Comparison of ENCODE assay signal across 15 mouse cellular contexts in genomic region chr19:7192561-7192967, GRCm38 (mm10). TPM values are rescaled to one million over a fixed set of nuclear protein-coding genes. Genes with fewer than 3 reads are reported as not detected.
A peak's percentile ranks its signal among the peaks of the same experiment; 100 is the strongest.
DNase-seq lines count a peak whose midpoint lies in the region; ATAC-seq and TF ChIP-seq lines count a peak whose summit lies in the region.
"Had no signal": no experiment of that assay in that cellular context is flagged by ENCODE, and none has a peak within 500 bp of the region (broad histone marks: within the 10 kb centered on the region; RNA-seq: fewer than 3 reads in every experiment).

No protein-coding gene starts in this region.

- no peak overlapping the region for H3K9ac ChIP-seq in intestine, embryonic 16.5 days (ENCODE audit: low read depth, low read length)
- H3K9ac ChIP-seq in intestine, embryonic 15.5 days = no peak overlapping the region
- H3K9ac ChIP-seq in forebrain, embryonic 15.5 days (replicated peaks) = no peak overlapping the region
- H3K9ac ChIP-seq: embryonic facial prominence, embryonic 13.5 days had no signal

- no peaks in the 10 kb centered on the region for H3K27me3 ChIP-seq in intestine, embryonic 16.5 days (replicated peaks; ENCODE audit: control insufficient read depth, insufficient read depth, low read length)
- H3K27me3 ChIP-seq in intestine, embryonic 15.5 days (replicated peaks) = no peaks in the 10 kb centered on the region
- no peaks in the 10 kb centered on the region for H3K27me3 ChIP-seq in Patski
- no peaks in the 10 kb centered on the region for H3K27me3 ChIP-seq in forebrain, embryonic 15.5 days
- H3K27me3 ChIP-seq: embryonic facial prominence, embryonic 13.5 days had no signal

- no peak for ATAC-seq in intestine, embryonic 16.5 days
- ATAC-seq in intestine, embryonic 15.5 days = no peak
- ATAC-seq in Patski = peak; percentile 12
- peak; percentile 36; the same call in 1 of the 2 replicates for ATAC-seq in forebrain, embryonic 15.5 days (replicated peaks)
- ATAC-seq: inflammation-experienced regulatory T-cells, adult 6 months; lung, postnatal 0 days had no signal

- H3K4me3 ChIP-seq in intestine, embryonic 16.5 days (ENCODE audit: low read length) = no peak overlapping the region
- no peak overlapping the region for H3K4me3 ChIP-seq in intestine, embryonic 15.5 days (replicated peaks)
- no peak overlapping the region for H3K4me3 ChIP-seq in forebrain, embryonic 15.5 days
- H3K4me3 ChIP-seq: embryonic facial prominence, embryonic 13.5 days; heart, embryonic 10.5 days; megakaryocyte, embryonic 14.5 days had no signal

- H3K4me1 ChIP-seq in intestine, embryonic 16.5 days (ENCODE audit: control insufficient read depth, insufficient read depth, low read length) = peaks cover 44% of the 10 kb centered on the region
- peaks cover 52% of the 10 kb centered on the region for H3K4me1 ChIP-seq in intestine, embryonic 15.5 days (replicated peaks)
- H3K4me1 ChIP-seq in forebrain, embryonic 15.5 days = peaks cover 32% of the 10 kb centered on the region

- no peak for TF ChIP-seq CTCF in Patski (IDR thresholded peaks at IDR 0.05)

- H3K9me3 ChIP-seq in intestine, embryonic 16.5 days (ENCODE audit: control insufficient read depth, low read length) = no peaks in the 10 kb centered on the region
- no peaks in the 10 kb centered on the region for H3K9me3 ChIP-seq in intestine, embryonic 15.5 days
- no peaks in the 10 kb centered on the region for H3K9me3 ChIP-seq in forebrain, embryonic 15.5 days
- H3K9me3 ChIP-seq: embryonic facial prominence, embryonic 13.5 days; heart, embryonic 10.5 days; megakaryocyte, embryonic 14.5 days had no signal

- H3K4me2 ChIP-seq in intestine, embryonic 16.5 days (ENCODE audit: low read depth, low read length) = no peak overlapping the region
- H3K4me2 ChIP-seq in intestine, embryonic 15.5 days (replicated peaks) = no peak overlapping the region
- H3K4me2 ChIP-seq in forebrain, embryonic 15.5 days (replicated peaks) = no peak overlapping the region
- H3K4me2 ChIP-seq: embryonic facial prominence, embryonic 13.5 days had no signal

- in situ Hi-C loops in Patski (cut with MboI; ENCODE audit: low pct_unique_long_range_greater_than_20kb) = no loop called here

- no peak for DNase-seq in Patski (ENCODE audit: low read depth, low spot score)
- DNase-seq in kidney, postnatal 10 days = peak; percentile 75
- DNase-seq in thymus, postnatal 36 days = no peak
- DNase-seq in adrenal gland, postnatal 4 days (ENCODE audit: low spot score in 2 of 2) = no peak
- DNase-seq in adrenal gland, postnatal 36 days = no peak
- DNase-seq: cerebellum, adult 2 months; heart, postnatal 14 days had no signal

- no peaks in the 10 kb centered on the region for H3K36me3 ChIP-seq in intestine, embryonic 16.5 days (ENCODE audit: control insufficient read depth, insufficient read depth, low read length)
- peaks cover 4% of the 10 kb centered on the region; the same call in 1 of the 2 replicates for H3K36me3 ChIP-seq in intestine, embryonic 15.5 days
- H3K36me3 ChIP-seq in forebrain, embryonic 15.5 days = no peaks in the 10 kb centered on the region

- 50% methylated on average over 2 of the region's 2 CpGs for WGBS in intestine, embryonic 16.5 days
- 67% methylated on average over 2 of the region's 2 CpGs for WGBS in intestine, embryonic 15.5 days
- 6% methylated on average over 2 of the region's 2 CpGs for WGBS in forebrain, embryonic 15.5 days

- H3K27ac ChIP-seq in intestine, embryonic 16.5 days (ENCODE audit: low read length) = peak overlapping the region; percentile 66; the same call in 1 of the 2 replicates
- no peak overlapping the region for H3K27ac ChIP-seq in intestine, embryonic 15.5 days
- no peak overlapping the region for H3K27ac ChIP-seq in forebrain, embryonic 15.5 days (replicated peaks)
- H3K27ac ChIP-seq: embryonic facial prominence, embryonic 13.5 days; heart, embryonic 10.5 days had no signal

- CTCF ChIA-PET in Patski (lab: Charles Lee) = interaction anchor here (0.8 to 8.0 kb wide), 4 partner anchors 11 to 57 kb away, joined by 3 to 51 read pairs (median 4); no protein-coding TSS in a partner anchor

- POLR2A ChIA-PET in Patski (lab: Charles Lee) = interaction anchor here (0.8 to 1.5 kb wide), 3 partner anchors 11 to 126 kb away, joined by 3 to 4 read pairs (median 3); no protein-coding TSS in a partner anchor

RNA-seq across cellular contexts. Expression of gene Otub1, which starts 13.6 kb away (rescaled TPM):
- 162 and 166 TPM in 2 replicates for polyA plus RNA-seq in intestine, embryonic 16.5 days (2015; fragmentation: Nextera tagmentation; extraction: Ambion mirVana)
- polyA plus RNA-seq in intestine, embryonic 15.5 days (2015; fragmentation: Nextera tagmentation; extraction: Ambion mirVana) = 166 and 172 TPM in 2 replicates
- polyA plus RNA-seq in Patski (2021) = 166 TPM
- 232 and 233 TPM in 2 replicates for polyA plus RNA-seq in forebrain, embryonic 15.5 days (2015; fragmentation: Nextera tagmentation; extraction: Ambion mirVana)
- 100 to 1,000 TPM; 133 to 135 TPM for total RNA-seq in adrenal gland, postnatal 4 days (2021)
- 100 to 1,000 TPM; 118 to 130 TPM for total RNA-seq in adrenal gland, postnatal 36 days (2021)

RNA-seq across cellular contexts. Expression of gene Cox8a, which starts 24.9 kb away (rescaled TPM):
- 1,467 and 1,508 TPM in 2 replicates for polyA plus RNA-seq in intestine, embryonic 16.5 days (2015; fragmentation: Nextera tagmentation; extraction: Ambion mirVana)
- polyA plus RNA-seq in intestine, embryonic 15.5 days (2015; fragmentation: Nextera tagmentation; extraction: Ambion mirVana) = 1,343 and 1,351 TPM in 2 replicates
- polyA plus RNA-seq in Patski (2021) = 1,740 TPM
- 656 and 676 TPM in 2 replicates for polyA plus RNA-seq in forebrain, embryonic 15.5 days (2015; fragmentation: Nextera tagmentation; extraction: Ambion mirVana)
- total RNA-seq in adrenal gland, postnatal 4 days (2021) = 100 to 1,000 TPM; 687 to 720 TPM
- 1,000 to 10,000 TPM; 1,022 to 1,091 TPM for total RNA-seq in adrenal gland, postnatal 36 days (2021)

RNA-seq across cellular contexts. Expression of gene Naa40, which starts 48.4 kb away (rescaled TPM):
- polyA plus RNA-seq in intestine, embryonic 16.5 days (2015; fragmentation: Nextera tagmentation; extraction: Ambion mirVana) = 48.4 and 51.9 TPM in 2 replicates
- 49.8 and 52.9 TPM in 2 replicates for polyA plus RNA-seq in intestine, embryonic 15.5 days (2015; fragmentation: Nextera tagmentation; extraction: Ambion mirVana)
- polyA plus RNA-seq in Patski (2021) = 60.8 TPM
- polyA plus RNA-seq in forebrain, embryonic 15.5 days (2015; fragmentation: Nextera tagmentation; extraction: Ambion mirVana) = 69.2 and 69.5 TPM in 2 replicates
- total RNA-seq in adrenal gland, postnatal 4 days (2021) = 10 to 100 TPM; 47.1 to 48.3 TPM
- 10 to 100 TPM; 18.6 to 25.6 TPM for total RNA-seq in adrenal gland, postnatal 36 days (2021)

Comparison
In these comparisons a context has a peak if more than half of its experiments do, and no peak if none do; other contexts are left out.
1. ATAC-seq: peak in Patski (single experiment) and forebrain, embryonic 15.5 days (single experiment); none in intestine, embryonic 16.5 days (single experiment) and intestine, embryonic 15.5 days (single experiment).